Mouse (Mus musculus): ENCODE data around the gene Olfr402.
"Not testable (repeated sequence)": the region's sequence is repeated elsewhere in the genome, so short reads cannot be mapped to it uniquely, and the experiment has no call there.

- TF ChIP-seq POLR2A (IDR thresholded peaks at IDR 0.05; ENCODE audit: control insufficient read depth, low read depth, low read length); CTCF (IDR thresholded peaks at IDR 0.05; ENCODE audit: control insufficient read depth, insufficient read depth, insufficient replicate concordance, low read depth, low read length): not testable (repeated sequence)
Observed at GRCm38 (mm10) chr11:74140001-74140400, 13.3 kb upstream of the Olfr402 start.
